Mouse (Mus musculus): ENCODE results near the gene Prcp. TPM values are rescaled to one million over a fixed set of nuclear protein-coding genes. Genes with fewer than 3 reads are reported as not detected.

The Prcp gene
- polyA plus RNA-seq (2015; fragmentation: Nextera tagmentation; extraction: Ambion mirVana) = 25.3 and 26.5 TPM in 2 replicates

DNA sequence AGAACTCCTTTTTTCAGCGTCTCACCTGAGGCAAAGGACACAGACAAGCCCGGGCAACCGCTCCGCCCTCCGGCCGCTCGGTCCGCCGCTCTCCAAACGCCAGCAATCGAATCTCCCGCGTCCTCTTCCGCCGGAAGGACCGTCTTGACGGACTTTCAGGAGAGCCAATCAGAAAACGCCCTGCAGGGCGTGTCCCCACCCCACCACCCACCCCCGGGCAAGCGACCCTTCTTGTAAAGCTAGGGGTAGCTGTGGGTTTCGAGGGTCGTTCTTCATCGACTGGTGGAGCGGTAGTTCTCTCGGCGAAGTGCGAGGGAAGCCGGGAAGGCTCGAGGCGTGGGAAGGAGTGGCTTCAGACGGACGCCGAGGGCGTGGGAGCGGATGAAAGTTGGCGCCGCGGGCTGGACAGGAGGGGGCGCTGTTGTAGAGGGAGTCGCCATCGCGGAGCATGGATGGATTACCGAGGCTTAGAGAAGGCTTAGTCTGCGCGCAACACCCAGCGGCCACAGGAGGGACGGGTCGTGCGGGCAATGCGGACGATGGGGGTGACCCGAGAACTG lies at the start of gene Prcp, which contains the start of gene Ddias:
Prcp (plus strand) TSS at position 355 of the 560 bp plus-strand sequence.
Ddias (minus strand) TSS at position 132 of the 560 bp plus-strand sequence.
- no peaks in the 10 kb centered on the region for H3K27me3 ChIP-seq

DNA sequence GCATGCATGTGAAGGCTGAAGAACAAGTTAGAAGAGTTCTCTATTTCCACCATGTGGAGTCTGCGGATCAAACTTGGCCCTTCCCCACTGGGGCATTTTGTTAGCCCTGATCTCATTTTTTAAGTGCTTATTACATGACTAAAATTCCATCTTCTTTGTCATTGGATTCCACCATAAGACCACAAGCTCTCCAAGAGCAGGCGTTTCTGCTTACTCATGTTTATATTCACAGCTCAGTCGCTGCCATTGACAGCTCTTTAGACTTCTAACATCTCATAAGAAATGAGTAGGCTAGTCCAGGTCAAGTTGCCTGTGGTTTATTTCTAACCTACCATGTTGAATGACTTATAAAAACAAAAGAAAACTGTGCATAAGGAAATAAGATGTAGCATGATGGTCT lies 48.0 kb upstream of the Prcp start:
- no peak overlapping the region for H3K4me3 ChIP-seq
- no peak overlapping the region for H3K4me2 ChIP-seq
- H3K9me3 ChIP-seq = no peaks in the 10 kb centered on the region
- H3K27ac ChIP-seq = no peak overlapping the region
- ATAC-seq (ENCODE audit: insufficient number of reproducible peaks, low FRiP score, low TSS enrichment, low read depth) = no peak
- H3K4me1 ChIP-seq = peaks cover 9% of the 10 kb centered on the region
- peaks cover 4% of the 10 kb centered on the region; the same call in 1 of the 2 replicates for H3K36me3 ChIP-seq
- WGBS = 85% methylated on average over 3 of the region's 3 CpGs
- H3K9ac ChIP-seq = no peak overlapping the region
- no peaks in the 10 kb centered on the region for H3K27me3 ChIP-seq

More for the DNA sequence above, at the start of gene Prcp, which contains the start of gene Ddias:
- no peaks in the 10 kb centered on the region for H3K9me3 ChIP-seq
- peak; percentile 85 for ATAC-seq (ENCODE audit: insufficient number of reproducible peaks, low FRiP score, low TSS enrichment, low read depth)
- peak within 1 kb of the TSS; percentile 62 for H3K9ac ChIP-seq
- H3K4me2 ChIP-seq = peak within 1 kb of the TSS; percentile 80
- H3K36me3 ChIP-seq = no peaks in the 10 kb centered on the region
- peak within 1 kb of the TSS; percentile 65 for H3K4me3 ChIP-seq
- peak within 1 kb of the TSS; percentile 99 for H3K27ac ChIP-seq
- peaks cover 26% of the 10 kb centered on the region for H3K4me1 ChIP-seq
- under 1% methylated on average over 53 of the region's 53 CpGs for whole genome bisulfite sequencing

DNA sequence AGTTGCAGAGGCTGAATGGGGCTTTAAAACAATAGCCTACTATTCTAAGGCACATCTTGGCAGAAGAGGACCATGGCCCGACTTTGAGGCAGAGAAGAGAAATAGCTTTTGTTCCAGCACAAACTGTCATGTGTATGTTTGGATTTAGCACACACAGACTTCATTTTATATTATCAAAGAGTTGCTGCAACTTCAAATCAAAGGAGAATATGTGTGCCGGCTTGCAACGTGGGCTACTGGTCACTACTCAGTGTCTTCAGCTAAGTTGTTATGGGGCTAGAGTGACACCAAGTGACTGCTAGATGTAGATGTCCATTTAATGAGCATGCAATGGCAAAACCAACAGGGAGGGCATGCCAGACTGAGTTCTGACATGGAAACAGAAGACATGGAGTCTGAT lies 46.3 kb upstream of the Prcp start:
- Histone ChIP-seq H3K27ac (no peak overlapping the region), H3K9me3 (no peaks in the 10 kb centered on the region), H3K4me3 (no peak overlapping the region), H3K27me3 (no peaks in the 10 kb centered on the region), H3K36me3 (peaks cover 4% of the 10 kb centered on the region; the same call in 1 of the 2 replicates), H3K4me1 (no peaks in the 10 kb centered on the region), H3K9ac (no peak overlapping the region), H3K4me2 (no peak overlapping the region)
- WGBS = 52% methylated on average over 3 of the region's 3 CpGs
- ATAC-seq (ENCODE audit: insufficient number of reproducible peaks, low FRiP score, low TSS enrichment, low read depth) = no peak

DNA sequence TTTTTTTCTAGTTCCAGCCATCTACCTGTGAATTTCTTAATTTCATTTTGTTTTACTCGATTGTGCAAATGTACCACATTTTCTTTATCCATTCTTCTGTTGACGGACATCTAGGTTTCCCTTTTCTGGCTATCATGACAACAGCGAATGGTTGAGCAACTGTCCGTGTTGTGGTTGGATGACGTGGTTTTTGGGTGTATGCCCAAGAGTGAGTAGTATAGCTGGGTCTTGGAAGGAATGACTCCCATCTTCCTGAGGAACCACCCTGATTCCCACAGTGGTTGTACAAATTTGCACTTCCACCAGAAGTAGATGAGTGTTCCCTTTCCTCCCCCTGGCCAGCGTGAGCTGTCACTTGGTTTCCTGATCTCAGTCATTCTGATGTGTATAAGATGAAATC lies 41.9 kb upstream of the Prcp start:
- ATAC-seq (ENCODE audit: insufficient number of reproducible peaks, low FRiP score, low TSS enrichment, low read depth) = no peak
- Histone ChIP-seq H3K9me3 (no peaks in the 10 kb centered on the region), H3K9ac (no peak overlapping the region), H3K27ac (no peak overlapping the region), H3K4me2 (no peak overlapping the region), H3K4me3 (no peak overlapping the region), H3K4me1 (no peaks in the 10 kb centered on the region), H3K27me3 (no peaks in the 10 kb centered on the region), H3K36me3 (peaks cover 6% of the 10 kb centered on the region)
- 92% methylated on average over 6 of the region's 6 CpGs for WGBS

DNA sequence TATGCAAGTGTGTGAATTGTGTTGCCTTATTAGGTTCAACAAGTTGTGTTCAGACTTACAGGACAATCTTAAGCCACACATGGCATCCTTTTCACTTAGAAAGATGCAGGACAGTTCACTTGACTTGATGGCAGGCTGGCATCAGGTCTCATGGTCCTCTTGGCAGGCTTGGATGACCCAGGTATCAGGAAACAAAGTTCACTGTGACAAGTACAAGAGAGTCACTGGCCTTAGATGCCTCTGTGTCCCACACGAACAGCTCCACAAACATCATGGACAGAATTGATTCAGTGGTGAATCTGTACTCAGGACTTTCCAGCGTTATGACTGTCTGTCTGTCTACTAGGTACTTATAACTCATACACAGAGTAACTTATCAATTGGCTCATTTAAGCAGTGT lies 39.9 kb upstream of the Prcp start:
- Histone ChIP-seq H3K36me3 (peaks cover 6% of the 10 kb centered on the region), H3K9me3 (no peaks in the 10 kb centered on the region), H3K27ac (no peak overlapping the region), H3K4me1 (no peaks in the 10 kb centered on the region), H3K4me2 (no peak overlapping the region), H3K9ac (no peak overlapping the region), H3K27me3 (no peaks in the 10 kb centered on the region), H3K4me3 (no peak overlapping the region)
- WGBS = 89% methylated on average over 2 of the region's 2 CpGs
- no peak for ATAC-seq (ENCODE audit: insufficient number of reproducible peaks, low FRiP score, low TSS enrichment, low read depth)

DNA sequence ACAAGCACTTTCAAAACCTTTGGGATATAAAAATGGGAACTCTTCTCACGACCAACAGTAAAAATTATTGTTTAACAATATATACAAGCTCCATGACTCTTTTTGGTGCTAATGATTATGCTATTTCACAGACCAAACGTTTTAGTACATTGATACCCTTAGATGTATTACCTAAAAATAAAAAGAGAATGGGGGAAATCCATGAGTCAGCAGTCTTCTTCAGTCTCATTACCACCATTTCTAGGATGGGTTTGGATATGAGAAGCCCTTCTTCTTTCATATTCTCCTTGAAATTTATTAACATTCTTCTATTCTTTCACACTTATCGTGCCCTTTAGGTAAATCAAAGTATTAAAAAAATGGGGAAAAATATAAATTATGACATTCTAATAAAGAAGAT lies 37.8 kb upstream of the Prcp start:
- no peak overlapping the region for H3K4me2 ChIP-seq
- peaks cover 6% of the 10 kb centered on the region for H3K36me3 ChIP-seq
- H3K27ac ChIP-seq = no peak overlapping the region
- no peak overlapping the region for H3K4me3 ChIP-seq
- 74% methylated on average over 3 of the region's 3 CpGs for WGBS
- no peaks in the 10 kb centered on the region for H3K4me1 ChIP-seq
- ATAC-seq (ENCODE audit: insufficient number of reproducible peaks, low FRiP score, low TSS enrichment, low read depth) = no peak
- no peaks in the 10 kb centered on the region for H3K27me3 ChIP-seq
- no peak overlapping the region for H3K9ac ChIP-seq
- no peaks in the 10 kb centered on the region for H3K9me3 ChIP-seq

DNA sequence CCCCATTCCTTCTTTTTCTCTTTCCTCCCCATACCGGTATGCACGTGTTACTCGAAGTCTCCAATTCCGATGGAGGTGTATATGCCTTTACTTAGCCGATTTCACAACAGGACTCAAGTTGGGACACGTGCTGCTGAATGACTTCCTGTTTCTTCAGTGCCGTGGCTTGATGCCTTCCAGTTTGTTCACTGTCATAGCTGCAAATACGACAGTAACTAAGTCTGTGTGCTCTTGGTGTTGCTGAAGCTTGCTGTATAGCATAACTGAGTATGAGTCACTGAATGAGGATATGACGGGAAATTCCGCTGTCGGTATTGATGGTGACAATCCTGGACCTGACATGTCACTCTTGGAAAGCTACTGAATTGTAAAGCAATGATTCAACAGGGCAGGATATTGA lies 37.0 kb upstream of the Prcp start:
- no peak overlapping the region for H3K4me3 ChIP-seq
- H3K9ac ChIP-seq = no peak overlapping the region
- no peaks in the 10 kb centered on the region for H3K9me3 ChIP-seq
- no peaks in the 10 kb centered on the region for H3K27me3 ChIP-seq
- 71% methylated on average over 11 of the region's 11 CpGs for WGBS
- ATAC-seq (ENCODE audit: insufficient number of reproducible peaks, low FRiP score, low TSS enrichment, low read depth) = no peak
- no peak overlapping the region for H3K27ac ChIP-seq
- no peak overlapping the region for H3K4me2 ChIP-seq
- peaks cover 6% of the 10 kb centered on the region for H3K36me3 ChIP-seq
- no peaks in the 10 kb centered on the region for H3K4me1 ChIP-seq

DNA sequence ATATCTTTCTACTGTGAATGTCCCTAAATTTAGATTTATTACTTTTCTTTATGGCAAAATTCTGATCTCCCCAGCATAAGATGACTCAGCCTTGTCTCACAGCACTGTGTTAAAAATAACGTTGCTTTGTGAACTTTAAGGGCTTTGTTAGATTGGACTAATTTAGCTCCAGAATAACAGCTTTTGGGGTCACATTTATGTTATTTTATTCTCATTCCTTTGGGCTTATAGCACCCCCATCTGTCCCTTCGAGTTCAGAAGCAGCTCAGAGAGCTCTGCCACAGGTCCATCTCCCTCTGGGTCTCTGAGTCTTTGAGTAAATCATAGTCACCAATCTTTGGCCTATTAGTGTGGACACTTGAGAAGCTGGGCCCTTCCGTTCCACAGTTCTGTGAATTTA lies 36.4 kb upstream of the Prcp start:
- no peak overlapping the region for H3K4me2 ChIP-seq
- no peaks in the 10 kb centered on the region for H3K9me3 ChIP-seq
- H3K4me3 ChIP-seq = no peak overlapping the region
- no peak overlapping the region for H3K9ac ChIP-seq
- no peak overlapping the region for H3K27ac ChIP-seq
- no peak for ATAC-seq (ENCODE audit: insufficient number of reproducible peaks, low FRiP score, low TSS enrichment, low read depth)
- no peaks in the 10 kb centered on the region for H3K4me1 ChIP-seq
- WGBS = 63% methylated on average over 3 of the region's 3 CpGs
- no peaks in the 10 kb centered on the region for H3K27me3 ChIP-seq
- H3K36me3 ChIP-seq = peaks cover 6% of the 10 kb centered on the region

DNA sequence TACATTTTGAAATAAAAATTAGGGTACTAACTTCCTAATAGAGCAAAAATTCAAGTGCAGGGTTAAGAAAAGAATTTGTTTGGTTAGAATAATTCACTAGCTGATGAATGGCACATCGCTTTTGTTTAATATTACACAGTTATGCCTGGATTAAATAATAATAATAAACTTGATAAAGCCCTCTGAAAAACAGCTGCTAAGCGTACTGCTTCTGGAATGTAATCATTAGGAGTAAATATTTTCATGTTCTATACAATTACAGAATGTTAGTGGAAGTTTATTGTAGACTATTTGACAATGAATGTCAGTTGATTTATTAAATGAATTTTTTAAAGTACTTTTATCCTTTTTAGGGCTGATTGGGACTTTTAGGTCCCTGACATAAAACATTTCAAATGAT lies 32.0 kb upstream of the Prcp start:
- Histone ChIP-seq H3K36me3 (no peaks in the 10 kb centered on the region), H3K9ac (no peak overlapping the region), H3K4me2 (no peak overlapping the region), H3K9me3 (no peaks in the 10 kb centered on the region), H3K27me3 (no peaks in the 10 kb centered on the region), H3K4me3 (no peak overlapping the region), H3K4me1 (no peaks in the 10 kb centered on the region), H3K27ac (no peak overlapping the region)
- no peak for ATAC-seq (ENCODE audit: insufficient number of reproducible peaks, low FRiP score, low TSS enrichment, low read depth)
- 80% methylated on average over 2 of the region's 2 CpGs for WGBS

DNA sequence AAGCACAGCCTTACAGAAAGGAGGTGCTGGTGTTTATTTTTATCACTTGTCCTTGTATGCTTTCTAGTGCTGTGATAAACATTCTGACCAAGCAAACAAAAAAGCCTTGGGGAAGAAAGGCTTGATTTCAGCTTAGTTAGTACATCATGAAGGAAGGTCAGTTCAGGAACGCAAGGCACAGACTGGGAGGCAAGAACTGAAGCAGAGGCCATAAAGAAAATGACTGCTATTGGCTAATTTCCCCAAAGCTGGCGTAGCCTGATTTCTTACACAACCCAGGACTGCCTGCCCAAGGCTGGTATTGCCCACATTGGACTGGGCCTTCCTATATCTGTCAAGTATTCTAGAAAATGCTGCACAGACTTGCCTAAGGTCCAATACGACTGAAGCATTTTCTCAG lies 26.0 kb upstream of the Prcp start:
- Histone ChIP-seq H3K36me3 (no peaks in the 10 kb centered on the region), H3K27ac (no peak overlapping the region), H3K27me3 (no peaks in the 10 kb centered on the region), H3K4me1 (no peaks in the 10 kb centered on the region), H3K4me3 (no peak overlapping the region), H3K9me3 (no peaks in the 10 kb centered on the region), H3K4me2 (no peak overlapping the region), H3K9ac (no peak overlapping the region)
- WGBS = 80% methylated on average over 3 of the region's 3 CpGs
- ATAC-seq (ENCODE audit: insufficient number of reproducible peaks, low FRiP score, low TSS enrichment, low read depth) = no peak

DNA sequence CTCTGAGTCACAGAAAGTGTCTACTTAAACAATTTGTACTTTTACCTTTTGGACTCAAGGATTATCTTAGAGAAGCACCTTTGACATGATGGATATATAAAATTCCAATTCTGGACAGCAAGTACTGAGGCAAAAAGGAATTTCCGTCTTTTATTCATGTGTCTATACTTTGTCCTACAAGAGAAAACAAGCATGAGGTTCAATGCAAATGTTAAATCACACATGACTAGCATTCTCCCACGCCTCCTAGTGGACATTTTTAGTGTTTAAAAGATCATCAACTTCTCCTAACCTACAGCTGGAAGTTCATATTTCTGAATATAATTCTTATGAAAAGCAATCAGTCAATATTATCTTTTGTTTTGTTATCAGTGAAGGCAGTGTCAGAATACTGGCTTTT lies 7.7 kb upstream of the Prcp start:
- H3K9ac ChIP-seq = no peak overlapping the region
- H3K36me3 ChIP-seq = peaks cover 6% of the 10 kb centered on the region; the same call in 1 of the 2 replicates
- no peaks in the 10 kb centered on the region for H3K4me1 ChIP-seq
- H3K4me2 ChIP-seq = no peak overlapping the region
- no peaks in the 10 kb centered on the region for H3K9me3 ChIP-seq
- no peak for ATAC-seq (ENCODE audit: insufficient number of reproducible peaks, low FRiP score, low TSS enrichment, low read depth)
- WGBS = 23% methylated on average over 2 of the region's 2 CpGs
- H3K27ac ChIP-seq = no peak overlapping the region
- no peak overlapping the region for H3K4me3 ChIP-seq
- H3K27me3 ChIP-seq = no peaks in the 10 kb centered on the region

DNA sequence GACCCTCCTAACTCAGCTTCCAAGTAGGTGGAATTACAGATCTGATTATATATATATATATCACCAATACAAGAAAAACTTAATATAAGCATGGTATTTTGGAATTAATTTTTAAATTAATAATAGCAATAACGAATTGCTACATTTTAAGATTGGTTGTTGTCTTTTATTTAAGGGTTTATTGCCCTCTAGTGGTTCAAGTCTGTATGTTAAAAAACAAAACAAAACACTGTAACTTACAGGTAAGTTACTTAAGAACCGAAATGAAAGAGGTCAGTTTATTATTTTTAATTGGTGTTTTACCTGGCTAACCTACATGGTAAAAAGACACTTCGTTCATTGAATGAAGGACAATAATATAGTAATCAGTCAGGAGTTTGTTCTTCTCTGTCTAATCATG lies 4.1 kb upstream of the Prcp start:
- Histone ChIP-seq H3K9me3 (no peaks in the 10 kb centered on the region), H3K27me3 (no peaks in the 10 kb centered on the region), H3K36me3 (0 out of 2 replicates have a peak, but pooled peaks cover under 1% of the 10 kb centered on the region), H3K9ac (no peak overlapping the region), H3K4me3 (no peak overlapping the region), H3K27ac (no peak overlapping the region), H3K4me2 (no peak overlapping the region), H3K4me1 (peaks cover 9% of the 10 kb centered on the region)
- 51% methylated on average over 3 of the region's 3 CpGs for WGBS
- ATAC-seq (ENCODE audit: insufficient number of reproducible peaks, low FRiP score, low TSS enrichment, low read depth) = no peak

DNA sequence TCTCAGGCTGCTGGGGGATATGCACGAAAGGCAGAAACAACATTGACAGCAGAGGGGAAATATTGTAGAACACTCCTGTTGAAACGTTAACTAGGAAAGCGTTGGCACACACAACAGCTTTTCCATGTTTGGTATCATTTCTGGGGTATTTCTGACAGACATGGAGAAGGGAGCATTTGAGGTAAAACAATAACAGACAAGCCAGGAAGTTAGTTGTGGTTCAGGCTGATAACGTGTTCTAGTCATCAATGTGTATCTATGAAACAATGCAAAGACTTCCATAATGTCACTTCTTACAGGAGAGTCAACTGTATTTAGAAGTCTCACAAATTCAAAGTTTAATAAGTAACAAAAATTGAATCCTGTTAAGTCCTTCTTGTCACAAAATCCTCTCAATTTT lies 2.7 kb upstream of the Prcp start:
- Histone ChIP-seq H3K4me1 (peaks cover 20% of the 10 kb centered on the region), H3K4me2 (no peak overlapping the region), H3K36me3 (no peaks in the 10 kb centered on the region), H3K9me3 (no peaks in the 10 kb centered on the region), H3K27me3 (no peaks in the 10 kb centered on the region), H3K27ac (no peak overlapping the region), H3K9ac (no peak overlapping the region), H3K4me3 (no peak overlapping the region)
- no peak for ATAC-seq (ENCODE audit: insufficient number of reproducible peaks, low FRiP score, low TSS enrichment, low read depth)
- WGBS = 88% methylated on average over 4 of the region's 4 CpGs
